Mouse (Mus musculus): ENCODE measurements at regions not wholly inside any gene's neighbourhood (a gene's known extent, or its start where the extent isn't known, plus 50 kb on each side); places are given as distances from the start of the nearest gene placed in this dataset.

DNA sequence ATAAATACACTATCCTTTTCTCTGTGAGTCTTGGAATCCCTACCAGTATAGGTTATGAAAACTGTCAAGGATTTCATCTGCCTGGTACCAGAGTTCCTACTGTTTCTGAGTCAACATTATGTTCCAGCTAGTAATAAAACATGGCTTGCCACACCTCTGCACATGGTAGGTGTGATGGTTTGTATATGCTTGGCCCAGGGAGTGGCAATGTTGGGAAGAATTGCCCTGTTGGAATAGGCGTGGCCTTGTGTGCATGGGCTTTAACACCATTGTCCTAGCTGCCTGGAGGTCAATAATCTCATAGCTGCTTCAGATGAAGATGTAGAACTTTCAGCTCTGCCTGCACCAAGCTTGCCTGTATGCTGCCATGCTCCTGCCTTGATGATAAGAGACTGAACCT, 732.6 kb downstream of the Inhba start:
- no peak overlapping the region for H3K27ac ChIP-seq (ENCODE audit: control insufficient read depth, insufficient read depth, low read depth, low read length)
- no peaks in the 10 kb centered on the region for H3K4me1 ChIP-seq (ENCODE audit: control insufficient read depth, insufficient read depth, low read length)
- no peaks in the 10 kb centered on the region for H3K27me3 ChIP-seq (ENCODE audit: control insufficient read depth, insufficient read depth, low read length)
- TF ChIP-seq CTCF (IDR thresholded peaks at IDR 0.05; ENCODE audit: control insufficient read depth, insufficient read depth, insufficient replicate concordance, low read depth, low read length) (no peak), POLR2A (IDR thresholded peaks at IDR 0.05; ENCODE audit: control insufficient read depth, low read depth, low read length) (no peak)
- no peak overlapping the region for H3K4me3 ChIP-seq (ENCODE audit: control insufficient read depth, low read depth, low read length)
- no peaks in the 10 kb centered on the region for H3K36me3 ChIP-seq (ENCODE audit: control insufficient read depth, insufficient read depth, low read length)

DNA sequence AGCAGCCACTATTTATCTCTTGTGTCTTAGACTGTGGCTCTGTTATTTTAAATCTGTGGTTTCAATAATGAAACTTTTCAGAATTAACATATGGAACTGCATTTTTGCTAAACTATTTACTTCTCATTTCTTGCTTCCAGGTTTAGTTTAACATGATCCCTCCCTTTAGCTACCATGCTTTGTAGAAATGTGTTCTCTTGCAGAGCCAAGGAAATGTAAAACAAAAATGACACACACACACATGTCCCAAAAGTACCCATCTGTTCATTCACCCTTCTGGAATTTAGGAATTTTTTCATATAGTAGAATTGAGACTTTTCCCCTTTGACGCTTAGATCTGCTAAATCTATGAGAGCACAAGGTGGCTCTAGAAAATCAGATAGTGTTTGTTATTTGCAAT, 734.0 kb downstream of the Inhba start:
- Histone ChIP-seq H3K36me3 (ENCODE audit: control insufficient read depth, insufficient read depth, low read length) (no peaks in the 10 kb centered on the region), H3K27me3 (ENCODE audit: control insufficient read depth, insufficient read depth, low read length) (no peaks in the 10 kb centered on the region), H3K4me3 (ENCODE audit: control insufficient read depth, low read depth, low read length) (no peak overlapping the region), H3K4me1 (ENCODE audit: control insufficient read depth, insufficient read depth, low read length) (no peaks in the 10 kb centered on the region), H3K27ac (ENCODE audit: control insufficient read depth, insufficient read depth, low read depth, low read length) (no peak overlapping the region)
- TF ChIP-seq CTCF (IDR thresholded peaks at IDR 0.05; ENCODE audit: control insufficient read depth, insufficient read depth, insufficient replicate concordance, low read depth, low read length) (no peak), POLR2A (IDR thresholded peaks at IDR 0.05; ENCODE audit: control insufficient read depth, low read depth, low read length) (no peak)

DNA sequence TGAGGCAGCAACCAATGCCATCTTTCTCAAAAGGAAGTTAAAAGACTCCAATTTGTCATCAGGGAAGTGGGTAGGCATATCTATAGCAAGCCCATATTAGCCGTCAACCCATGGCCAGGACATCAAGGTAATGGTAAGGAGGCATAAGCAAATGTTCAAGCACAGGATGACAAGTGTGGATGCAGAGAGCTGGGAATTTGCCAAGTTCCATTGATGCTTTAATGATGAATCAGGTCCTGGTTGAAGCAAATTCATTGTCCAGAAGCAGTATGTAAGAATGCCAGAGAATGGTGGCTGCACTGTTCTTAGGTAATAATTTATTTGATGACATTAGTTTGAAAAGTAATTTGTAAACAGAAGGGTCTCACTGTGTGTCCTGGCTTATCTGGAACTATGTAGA, 734.8 kb downstream of the Inhba start:
- H3K27ac ChIP-seq (ENCODE audit: control insufficient read depth, insufficient read depth, low read depth, low read length) = no peak overlapping the region
- H3K27me3 ChIP-seq (ENCODE audit: control insufficient read depth, insufficient read depth, low read length) = no peaks in the 10 kb centered on the region
- TF ChIP-seq POLR2A (IDR thresholded peaks at IDR 0.05; ENCODE audit: control insufficient read depth, low read depth, low read length) = no peak
- no peak for TF ChIP-seq CTCF (IDR thresholded peaks at IDR 0.05; ENCODE audit: control insufficient read depth, insufficient read depth, insufficient replicate concordance, low read depth, low read length)
- no peak overlapping the region for H3K4me3 ChIP-seq (ENCODE audit: control insufficient read depth, low read depth, low read length)
- H3K36me3 ChIP-seq (ENCODE audit: control insufficient read depth, insufficient read depth, low read length) = no peaks in the 10 kb centered on the region
- H3K4me1 ChIP-seq (ENCODE audit: control insufficient read depth, insufficient read depth, low read length) = no peaks in the 10 kb centered on the region

DNA sequence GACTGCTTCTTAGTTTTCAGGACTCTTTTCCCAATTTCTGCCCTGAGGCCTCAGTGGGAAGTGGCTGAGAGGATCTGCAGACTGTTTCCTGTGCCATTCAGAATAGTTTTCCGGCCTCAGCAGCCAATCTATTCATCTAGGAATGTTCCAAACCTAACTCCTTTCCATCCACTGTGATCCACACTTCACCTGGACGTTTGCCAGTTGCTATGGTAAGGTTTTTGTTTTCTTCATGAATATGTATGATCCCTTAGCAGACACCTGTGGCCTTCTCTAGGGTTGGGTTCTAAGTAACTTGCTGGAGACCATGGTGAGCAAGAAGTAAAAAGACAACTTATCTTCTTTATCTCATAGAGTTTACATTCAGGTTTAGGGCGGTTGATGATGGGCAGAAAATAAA, 744.6 kb downstream of the Inhba start:
- Histone ChIP-seq H3K36me3 (ENCODE audit: control insufficient read depth, insufficient read depth, low read length) (no peaks in the 10 kb centered on the region), H3K4me1 (ENCODE audit: control insufficient read depth, insufficient read depth, low read length) (no peaks in the 10 kb centered on the region), H3K27me3 (ENCODE audit: control insufficient read depth, insufficient read depth, low read length) (no peaks in the 10 kb centered on the region), H3K27ac (ENCODE audit: control insufficient read depth, insufficient read depth, low read depth, low read length) (no peak overlapping the region), H3K4me3 (ENCODE audit: control insufficient read depth, low read depth, low read length) (no peak overlapping the region)
- TF ChIP-seq CTCF (IDR thresholded peaks at IDR 0.05; ENCODE audit: control insufficient read depth, insufficient read depth, insufficient replicate concordance, low read depth, low read length) (no peak), POLR2A (IDR thresholded peaks at IDR 0.05; ENCODE audit: control insufficient read depth, low read depth, low read length) (no peak)

DNA sequence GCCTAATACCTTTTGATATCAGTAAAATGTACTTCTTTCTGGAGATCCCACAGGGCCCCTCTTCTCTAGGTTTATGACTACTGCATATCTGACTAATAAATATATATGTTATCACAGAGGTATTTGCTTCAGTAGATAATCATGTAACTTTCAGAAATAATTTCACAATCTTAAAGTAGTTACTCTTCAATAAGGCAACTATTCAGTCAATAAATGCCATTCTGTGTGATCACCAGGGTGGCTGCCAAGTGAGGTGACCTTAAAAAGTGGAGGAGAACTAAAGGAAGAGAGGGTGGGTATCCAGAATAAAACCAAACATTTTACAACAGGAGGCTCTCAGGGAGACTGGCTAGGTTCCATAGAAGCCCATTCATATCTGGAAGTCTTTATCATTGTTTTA, 748.4 kb downstream of the Inhba start:
- Histone ChIP-seq H3K27me3 (ENCODE audit: control insufficient read depth, insufficient read depth, low read length) (no peaks in the 10 kb centered on the region), H3K27ac (ENCODE audit: control insufficient read depth, insufficient read depth, low read depth, low read length) (no peak overlapping the region), H3K4me3 (ENCODE audit: control insufficient read depth, low read depth, low read length) (no peak overlapping the region), H3K4me1 (ENCODE audit: control insufficient read depth, insufficient read depth, low read length) (no peaks in the 10 kb centered on the region), H3K36me3 (ENCODE audit: control insufficient read depth, insufficient read depth, low read length) (no peaks in the 10 kb centered on the region)
- TF ChIP-seq CTCF (IDR thresholded peaks at IDR 0.05; ENCODE audit: control insufficient read depth, insufficient read depth, insufficient replicate concordance, low read depth, low read length) = no peak
- no peak for TF ChIP-seq POLR2A (IDR thresholded peaks at IDR 0.05; ENCODE audit: control insufficient read depth, low read depth, low read length)

DNA sequence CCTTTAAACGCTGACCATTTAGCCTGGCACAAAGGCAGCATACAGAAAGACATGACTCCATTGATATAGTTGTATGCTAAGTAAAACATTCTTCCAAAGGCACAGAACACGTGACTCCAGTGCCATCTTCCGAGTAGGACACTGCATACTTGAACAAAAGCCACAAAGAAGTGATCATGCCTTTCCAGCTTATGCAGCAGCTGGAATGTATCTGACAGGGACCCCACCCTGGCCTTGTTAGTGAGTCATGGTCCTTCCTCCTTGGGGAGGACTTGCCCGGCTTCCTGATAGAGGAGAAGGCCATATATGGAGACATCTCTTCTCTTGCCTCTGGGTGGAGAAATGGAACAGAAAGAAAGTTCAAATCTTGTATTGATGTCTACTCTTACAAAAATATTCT, 749.8 kb downstream of the Inhba start:
- Histone ChIP-seq H3K27ac (ENCODE audit: control insufficient read depth, insufficient read depth, low read depth, low read length) (no peak overlapping the region), H3K4me3 (ENCODE audit: control insufficient read depth, low read depth, low read length) (no peak overlapping the region), H3K4me1 (ENCODE audit: control insufficient read depth, insufficient read depth, low read length) (no peaks in the 10 kb centered on the region), H3K27me3 (ENCODE audit: control insufficient read depth, insufficient read depth, low read length) (no peaks in the 10 kb centered on the region), H3K36me3 (ENCODE audit: control insufficient read depth, insufficient read depth, low read length) (no peaks in the 10 kb centered on the region)
- TF ChIP-seq POLR2A (IDR thresholded peaks at IDR 0.05; ENCODE audit: control insufficient read depth, low read depth, low read length) (no peak), CTCF (IDR thresholded peaks at IDR 0.05; ENCODE audit: control insufficient read depth, insufficient read depth, insufficient replicate concordance, low read depth, low read length) (no peak)

DNA sequence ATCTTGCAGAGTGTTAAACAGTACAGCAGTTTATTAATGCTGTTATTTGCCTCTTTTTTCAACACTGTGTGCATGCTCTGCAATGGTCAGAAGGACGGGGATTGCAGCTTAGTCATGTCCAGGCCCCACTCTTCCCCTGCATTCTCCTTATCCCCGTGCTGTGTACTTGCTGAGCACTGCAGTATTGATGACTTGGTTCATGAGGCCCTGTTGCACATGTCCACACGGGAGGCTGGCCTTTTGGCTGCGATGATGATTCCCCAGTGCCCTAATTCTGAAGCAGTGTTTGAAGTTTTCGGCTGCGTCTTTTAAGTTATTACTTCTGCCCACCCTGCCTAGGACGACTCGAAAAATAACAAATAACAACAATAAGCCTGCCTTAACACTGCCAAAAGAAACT, 750.7 kb downstream of the Inhba start:
- Histone ChIP-seq H3K27me3 (ENCODE audit: control insufficient read depth, insufficient read depth, low read length) (no peaks in the 10 kb centered on the region), H3K4me1 (ENCODE audit: control insufficient read depth, insufficient read depth, low read length) (no peaks in the 10 kb centered on the region), H3K36me3 (ENCODE audit: control insufficient read depth, insufficient read depth, low read length) (no peaks in the 10 kb centered on the region), H3K4me3 (ENCODE audit: control insufficient read depth, low read depth, low read length) (no peak overlapping the region), H3K27ac (ENCODE audit: control insufficient read depth, insufficient read depth, low read depth, low read length) (no peak overlapping the region)
- no peak for TF ChIP-seq POLR2A (IDR thresholded peaks at IDR 0.05; ENCODE audit: control insufficient read depth, low read depth, low read length)
- no peak for TF ChIP-seq CTCF (IDR thresholded peaks at IDR 0.05; ENCODE audit: control insufficient read depth, insufficient read depth, insufficient replicate concordance, low read depth, low read length)

All from testis, adult 2 months (tissue).